In the genomic region with DNA sequence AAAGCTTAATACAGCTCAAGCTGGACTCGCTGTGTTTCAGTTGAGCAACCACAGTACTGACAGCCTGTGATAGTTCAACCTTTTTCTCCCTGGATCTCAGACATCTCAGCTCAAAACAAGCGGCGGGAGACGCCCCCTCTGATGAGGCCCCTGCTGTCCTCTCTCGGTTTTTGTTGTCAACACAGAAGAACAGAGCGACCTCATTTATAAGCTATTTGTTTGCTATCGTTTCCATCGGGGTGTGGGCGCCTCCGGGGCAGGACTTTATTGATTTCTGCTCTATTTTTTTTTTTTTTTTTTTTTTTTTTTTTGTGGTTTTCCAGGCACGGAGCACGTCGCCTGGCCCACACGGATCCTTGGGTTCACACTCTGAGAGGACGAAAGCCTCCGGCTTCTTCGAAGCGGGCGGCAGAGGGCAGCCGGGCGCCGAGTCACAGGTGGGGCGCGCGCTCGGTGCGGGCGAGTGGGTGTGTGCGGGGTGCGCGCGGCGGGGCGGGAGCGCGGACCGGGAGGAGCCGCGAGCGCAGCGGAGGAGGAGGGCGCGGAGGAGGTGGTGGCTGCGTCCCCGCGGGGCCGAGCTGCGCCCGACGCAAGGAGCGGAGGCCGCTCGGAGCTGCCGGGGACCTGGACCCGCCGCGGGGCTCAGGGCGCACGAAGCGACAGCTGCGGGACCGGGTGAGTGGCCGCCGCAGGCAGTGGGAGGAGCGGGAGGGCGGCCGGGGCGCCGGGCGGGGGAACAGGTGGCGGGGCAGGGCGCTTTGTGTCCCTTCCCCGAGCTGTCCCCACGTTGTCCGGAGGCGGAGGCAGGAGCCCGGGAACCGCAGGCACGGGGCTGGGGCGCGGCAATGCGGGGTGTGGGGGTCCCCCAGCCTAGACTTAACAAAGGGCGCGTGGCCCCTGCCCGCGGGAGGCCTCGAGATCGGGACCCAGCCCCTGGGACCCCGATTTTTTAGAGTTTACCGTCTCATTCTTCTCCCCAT, we compare ENCODE assay signal across 8 mouse cellular contexts. TPM values are rescaled to one million over a fixed set of nuclear protein-coding genes. Genes with fewer than 3 reads are reported as not detected.
DNase-seq lines count a peak whose midpoint lies in the region; ATAC-seq and TF ChIP-seq lines count a peak whose summit lies in the region.

A gene (plus strand): TSS at position 512 of the 980 bp plus-strand sequence.

- DNase-seq in MN1 (ENCODE audit: low spot score), result peak; percentile 90
- peak; percentile 60 for DNase-seq in cerebellum, adult 9-10 months
- peak; percentile 46 to 86 for DNase-seq in frontal cortex, adult 2 months (ENCODE audit: extremely low spot score in 1 of 2, low spot score in 1 of 2)
- peak; percentile 37 for DNase-seq in layer of hippocampus, adult 9-10 months (ENCODE audit: low spot score)
- DNase-seq in lung, embryonic 14.5 days, result peak; percentile 88
- peak; percentile 72 for DNase-seq in ovary, postnatal 10 days (ENCODE audit: low spot score)
- peak; percentile 81 for DNase-seq in thymus, postnatal 0 days (ENCODE audit: low spot score)

- ATAC-seq in hematopoietic stem cell, adult 5-6 weeks (replicated peaks in 1 of 2; ENCODE audit: insufficient read depth in 1 of 2, low FRiP score in 2 of 2, low TSS enrichment in 1 of 2, low read depth in 1 of 2, poor library complexity in 2 of 2, severe bottlenecking in 2 of 2), result peak; percentile 71
- ATAC-seq in lung, embryonic 14.5 days (ENCODE audit: insufficient read depth), result peak; percentile 92

- no peaks in the 10 kb centered on the region for H3K27me3 ChIP-seq in lung, embryonic 14.5 days (ENCODE audit: insufficient read depth, low read length)

- TF ChIP-seq CTCF in lung, embryonic 14.5 days (IDR thresholded peaks at IDR 0.05; ENCODE audit: low read depth), result peak; percentile 61

- H3K36me3 ChIP-seq in lung, embryonic 14.5 days (ENCODE audit: insufficient read depth), result no peaks in the 10 kb centered on the region; the same call in 1 of the 2 replicates

- H3K4me2 ChIP-seq in lung, embryonic 14.5 days, result peak within 1 kb of the TSS; percentile 95

- peak within 1 kb of the TSS; percentile 67; the same call in 1 of the 2 replicates for H3K27ac ChIP-seq in lung, embryonic 14.5 days (ENCODE audit: low read depth)

- no peaks in the 10 kb centered on the region; the same call in 1 of the 2 replicates for H3K4me1 ChIP-seq in lung, embryonic 14.5 days (ENCODE audit: insufficient read depth)

- no peaks in the 10 kb centered on the region for H3K9me3 ChIP-seq in lung, embryonic 14.5 days (ENCODE audit: low read depth, low read length)

- under 1% methylated on average over 81 of the region's 90 CpGs for WGBS in lung, embryonic 14.5 days

- H3K4me3 ChIP-seq in lung, embryonic 14.5 days (ENCODE audit: low read depth, low read length), result peak within 1 kb of the TSS; percentile 70

- H3K9ac ChIP-seq in lung, embryonic 14.5 days, result peak within 1 kb of the TSS; percentile 77

RNA-seq across cellular contexts. Expression of the gene that starts here (rescaled TPM):
- 71.4 and 83.6 TPM in 2 replicates for polyA plus RNA-seq in frontal cortex, adult 2 months (2012; rRNA removed)
- total RNA-seq in hematopoietic stem cell, adult 5-6 weeks (2017), result 7.6 and 12.0 TPM in 2 replicates
- polyA plus RNA-seq in lung, embryonic 14.5 days (2014; fragmentation: Nextera tagmentation; extraction: Ambion mirVana), result 14.1 and 15.5 TPM in 2 replicates
- polyA plus RNA-seq in thymus, postnatal 0 days (2015; fragmentation: Nextera tagmentation; extraction: Ambion mirVana), result 8.1 and 9.6 TPM in 2 replicates

Comparison
In these comparisons a context has a peak if more than half of its experiments do, and no peak if none do; other contexts are left out.
1. Peak in every context shown above with its lines: DNase-seq, ATAC-seq, H3K4me3 ChIP-seq and H3K27ac ChIP-seq.
2. DNase-seq: peak in every context shown above with its lines; median percentile 90 in MN1; 88 in lung, embryonic 14.5 days; 81 in thymus, postnatal 0 days; 72 in ovary, postnatal 10 days; 66 in frontal cortex, adult 2 months; 60 in cerebellum, adult 9-10 months; 37 in layer of hippocampus, adult 9-10 months.